Mouse (Mus musculus): ENCODE measurements around the gene Kcns1. TPM values are rescaled to one million over a fixed set of nuclear protein-coding genes. Genes with fewer than 3 reads are reported as not detected.

Gene Kcns1
- polyA plus RNA-seq, 1 experiment = not detected

DNA sequence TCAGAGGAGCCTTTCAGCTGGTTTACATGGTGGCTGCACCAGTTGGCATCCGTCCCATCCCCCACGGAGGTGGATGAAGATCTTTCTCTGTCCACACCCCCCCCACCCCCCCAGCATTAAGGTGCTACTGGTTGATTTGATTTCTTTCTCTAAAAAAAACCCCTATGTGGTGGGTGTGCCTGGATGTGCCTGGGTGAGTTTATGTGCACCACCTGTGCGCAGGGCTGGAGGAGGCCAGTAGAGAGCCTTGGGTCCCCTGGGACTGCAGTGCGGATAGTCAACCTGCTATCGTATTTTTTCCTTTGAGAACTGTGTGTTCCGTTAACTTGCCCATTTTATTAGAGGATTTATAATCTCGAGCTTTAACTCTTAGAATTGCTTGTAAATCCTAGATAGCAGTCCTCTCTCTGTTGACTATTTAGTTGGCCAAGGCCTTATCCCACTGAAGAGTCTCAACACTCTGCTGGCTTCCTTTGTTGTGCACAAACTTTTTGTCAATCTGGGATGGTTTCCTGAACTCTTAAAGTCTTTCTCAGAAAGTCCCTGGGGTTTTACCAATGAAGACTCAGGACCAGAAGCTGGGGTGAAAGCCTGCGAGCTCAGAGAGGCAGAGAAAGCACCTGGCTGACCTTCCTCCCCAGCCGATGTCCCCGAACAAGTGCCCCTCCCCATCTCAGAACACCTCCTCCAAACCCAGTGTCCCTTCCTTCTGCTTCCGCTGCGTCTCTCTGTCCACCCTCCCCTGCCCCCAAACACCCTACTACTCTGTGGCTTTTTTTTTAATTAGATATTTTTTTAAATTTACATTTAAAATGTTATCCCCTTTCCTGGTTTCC, 42.1 kb downstream of the Kcns1 start:
- no peaks in the 10 kb centered on the region for H3K4me1 ChIP-seq (ENCODE audit: control insufficient read depth, insufficient read depth, low read length)
- no peak overlapping the region for H3K27ac ChIP-seq (ENCODE audit: control insufficient read depth, insufficient read depth, low read depth, low read length, poor library complexity)
- WGBS = 84% methylated on average over 12 of the region's 12 CpGs
- H3K4me3 ChIP-seq (replicated peaks; ENCODE audit: control insufficient read depth, low read depth, low read length) = no peak overlapping the region
- no peak for TF ChIP-seq POLR2A (IDR thresholded peaks at IDR 0.05; ENCODE audit: borderline replicate concordance, control insufficient read depth, low read depth, low read length)
- TF ChIP-seq CTCF (IDR thresholded peaks at IDR 0.05; ENCODE audit: control insufficient read depth, insufficient read depth, low read length) = no peak

DNA sequence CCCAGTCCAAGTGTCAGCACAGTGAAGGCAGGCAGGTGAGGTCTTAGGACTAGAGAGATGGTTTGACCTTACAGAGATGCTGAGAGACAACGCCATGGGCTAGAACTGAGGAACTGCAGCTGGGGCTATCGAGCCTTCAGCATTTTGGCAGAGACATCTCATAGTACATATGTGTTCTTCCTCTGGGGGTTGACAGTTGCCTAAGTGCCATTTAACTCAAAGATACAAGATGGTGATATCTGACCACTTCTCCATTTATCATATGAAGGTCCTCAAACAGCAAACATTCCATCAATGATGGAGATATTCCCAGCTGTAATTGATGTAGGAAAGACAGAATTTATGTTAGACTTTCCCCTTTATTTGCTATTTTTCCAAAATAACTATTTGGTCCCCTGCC, 43.6 kb downstream of the Kcns1 start:
- no peak overlapping the region for H3K27ac ChIP-seq (ENCODE audit: control insufficient read depth, insufficient read depth, low read depth, low read length, poor library complexity)
- no peaks in the 10 kb centered on the region for H3K4me1 ChIP-seq (ENCODE audit: control insufficient read depth, insufficient read depth, low read length)
- 62% methylated on average over 2 of the region's 2 CpGs for WGBS
- H3K4me3 ChIP-seq (replicated peaks; ENCODE audit: control insufficient read depth, low read depth, low read length) = no peak overlapping the region
- TF ChIP-seq CTCF (IDR thresholded peaks at IDR 0.05; ENCODE audit: control insufficient read depth, insufficient read depth, low read length) (no peak), POLR2A (IDR thresholded peaks at IDR 0.05; ENCODE audit: borderline replicate concordance, control insufficient read depth, low read depth, low read length) (no peak)

DNA sequence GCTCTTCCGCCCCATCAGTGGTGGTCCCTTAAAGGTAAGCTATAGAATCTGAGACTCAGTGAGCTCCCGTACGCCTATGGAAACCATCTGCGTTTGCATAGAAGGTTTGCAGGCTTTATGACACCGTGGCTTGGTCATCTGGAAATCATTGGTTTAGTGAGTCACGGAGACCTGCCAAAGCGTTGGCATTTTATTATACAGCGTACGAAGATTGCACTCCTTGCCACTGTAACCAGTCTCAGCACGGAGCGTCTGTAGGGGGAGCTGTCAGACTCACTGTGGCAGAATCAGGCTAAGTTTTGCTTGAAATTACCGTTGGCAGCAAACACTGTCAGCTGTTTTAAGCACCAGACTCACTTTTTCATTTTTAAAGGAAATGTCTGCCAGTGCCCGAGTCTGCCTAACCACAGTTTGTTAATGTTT, 44.4 kb downstream of the Kcns1 start:
- no peak overlapping the region for H3K4me3 ChIP-seq (replicated peaks; ENCODE audit: control insufficient read depth, low read depth, low read length)
- no peak overlapping the region for H3K27ac ChIP-seq (ENCODE audit: control insufficient read depth, insufficient read depth, low read depth, low read length, poor library complexity)
- no peaks in the 10 kb centered on the region for H3K4me1 ChIP-seq (ENCODE audit: control insufficient read depth, insufficient read depth, low read length)
- WGBS = 74% methylated on average over 13 of the region's 13 CpGs
- 0 out of 2 replicates have a peak, but pooled peaks have one; percentile 12 for TF ChIP-seq CTCF (IDR thresholded peaks at IDR 0.05; ENCODE audit: control insufficient read depth, insufficient read depth, low read length)
- TF ChIP-seq POLR2A (IDR thresholded peaks at IDR 0.05; ENCODE audit: borderline replicate concordance, control insufficient read depth, low read depth, low read length) = no peak

DNA sequence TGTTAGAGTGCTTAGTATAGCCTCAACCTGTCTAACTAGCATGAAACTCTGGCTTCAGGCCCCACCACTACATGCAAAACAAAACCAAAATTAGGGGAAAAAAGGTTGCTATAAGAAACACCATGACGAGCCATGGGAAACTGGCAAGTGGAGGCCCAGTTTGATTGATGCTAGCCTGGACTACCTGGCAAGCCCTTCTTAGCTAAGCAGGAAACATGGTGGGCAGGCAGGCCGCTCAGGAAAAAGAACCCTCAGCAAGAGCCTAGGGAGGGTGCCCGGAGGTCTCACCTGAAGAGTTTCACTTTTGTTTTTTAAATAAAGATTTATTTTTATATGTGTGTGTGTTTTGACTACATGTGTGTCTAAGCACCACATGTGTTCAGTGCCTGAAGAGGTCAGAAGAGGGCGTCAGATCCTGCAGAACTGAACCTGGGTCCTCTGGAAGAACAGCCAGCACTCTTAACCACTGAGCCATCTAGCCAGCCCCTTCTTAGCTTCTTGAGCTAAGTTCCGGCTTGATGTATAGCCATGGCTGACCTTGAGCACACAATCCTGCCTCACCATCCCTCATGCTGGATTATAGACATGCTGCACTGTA, 47.6 kb downstream of the Kcns1 start:
- TF ChIP-seq CTCF (IDR thresholded peaks at IDR 0.05; ENCODE audit: control insufficient read depth, insufficient read depth, low read length) (no peak), POLR2A (IDR thresholded peaks at IDR 0.05; ENCODE audit: borderline replicate concordance, control insufficient read depth, low read depth, low read length) (no peak)
- Histone ChIP-seq H3K4me1 (ENCODE audit: control insufficient read depth, insufficient read depth, low read length) (no peaks in the 10 kb centered on the region), H3K4me3 (replicated peaks; ENCODE audit: control insufficient read depth, low read depth, low read length) (no peak overlapping the region), H3K27ac (ENCODE audit: control insufficient read depth, insufficient read depth, low read depth, low read length, poor library complexity) (no peak overlapping the region)
- 68% methylated on average over 5 of the region's 5 CpGs for WGBS

DNA sequence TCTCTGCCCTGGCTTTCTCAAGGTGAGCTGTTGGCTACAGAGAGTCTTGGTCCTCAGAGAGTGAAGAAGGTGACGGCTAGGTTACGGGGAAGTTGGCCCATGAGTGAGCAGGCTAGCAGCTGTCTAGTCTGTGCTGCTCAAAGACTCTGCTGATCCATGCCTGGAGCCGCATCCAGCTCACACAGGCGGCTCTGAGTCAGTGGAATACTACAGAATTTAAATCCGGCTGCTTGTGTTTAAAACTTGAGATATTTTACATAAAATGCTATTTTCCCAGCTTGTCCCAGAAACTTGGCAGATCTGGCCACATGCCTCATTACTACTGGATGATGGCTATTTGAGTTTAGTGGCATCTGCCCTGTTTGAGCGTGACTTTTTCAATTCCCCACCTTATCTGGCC, 51.4 kb downstream of the Kcns1 start:
- 90% methylated on average over 6 of the region's 6 CpGs for WGBS
- no peak for TF ChIP-seq POLR2A (IDR thresholded peaks at IDR 0.05; ENCODE audit: borderline replicate concordance, control insufficient read depth, low read depth, low read length)
- TF ChIP-seq CTCF (IDR thresholded peaks at IDR 0.05; ENCODE audit: control insufficient read depth, insufficient read depth, low read length) = no peak
- Histone ChIP-seq H3K4me3 (replicated peaks; ENCODE audit: control insufficient read depth, low read depth, low read length) (no peak overlapping the region), H3K4me1 (ENCODE audit: control insufficient read depth, insufficient read depth, low read length) (no peaks in the 10 kb centered on the region), H3K27ac (ENCODE audit: control insufficient read depth, insufficient read depth, low read depth, low read length, poor library complexity) (no peak overlapping the region)

DNA sequence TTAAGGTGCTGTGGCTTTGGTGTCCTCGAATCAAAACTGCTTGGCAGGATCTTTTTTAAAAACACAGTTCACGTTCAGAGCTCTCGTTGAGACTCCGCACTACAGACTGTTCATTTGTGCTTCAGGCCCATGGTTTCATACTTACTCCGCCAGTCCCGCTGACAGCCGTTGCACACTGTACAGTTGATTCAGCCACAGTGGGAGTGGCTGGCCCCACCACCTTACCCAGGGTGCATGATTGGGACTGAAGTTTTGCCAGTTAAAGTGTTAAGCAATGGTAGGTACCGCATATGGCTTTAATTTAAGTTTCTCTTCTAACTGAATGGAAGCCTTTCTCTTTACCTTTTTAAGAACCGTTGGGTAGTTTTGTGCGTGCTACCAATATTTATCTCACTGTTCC, 55.4 kb downstream of the Kcns1 start:
- Histone ChIP-seq H3K27ac (ENCODE audit: control insufficient read depth, insufficient read depth, low read depth, low read length, poor library complexity) (no peak overlapping the region), H3K4me3 (replicated peaks; ENCODE audit: control insufficient read depth, low read depth, low read length) (no peak overlapping the region), H3K4me1 (ENCODE audit: control insufficient read depth, insufficient read depth, low read length) (no peaks in the 10 kb centered on the region)
- no peak for TF ChIP-seq POLR2A (IDR thresholded peaks at IDR 0.05; ENCODE audit: borderline replicate concordance, control insufficient read depth, low read depth, low read length)
- TF ChIP-seq CTCF (IDR thresholded peaks at IDR 0.05; ENCODE audit: control insufficient read depth, insufficient read depth, low read length) = no peak
- WGBS = 83% methylated on average over 10 of the region's 10 CpGs

DNA sequence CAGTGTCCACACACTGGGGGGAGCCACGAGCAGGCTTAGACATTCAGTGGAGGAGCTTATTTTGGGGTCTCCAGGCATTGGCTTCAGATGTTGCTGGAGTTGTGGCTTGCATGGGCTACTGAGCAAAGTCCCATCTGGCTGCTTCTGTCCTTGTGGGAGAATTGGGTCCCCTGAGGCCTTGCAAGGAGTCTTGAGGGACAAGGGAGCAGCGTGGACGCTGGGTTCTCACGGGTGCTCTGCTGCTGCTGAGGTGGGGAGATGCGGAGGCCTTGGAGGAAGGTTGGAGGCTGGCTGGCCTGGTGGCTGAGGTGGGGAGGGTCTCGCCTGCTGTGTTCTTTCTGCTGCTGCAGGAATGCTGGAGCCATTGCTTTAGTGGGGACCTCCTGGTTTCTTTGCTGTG, 56.9 kb downstream of the Kcns1 start:
- WGBS = 82% methylated on average over 6 of the region's 6 CpGs
- Histone ChIP-seq H3K4me1 (ENCODE audit: control insufficient read depth, insufficient read depth, low read length) (no peaks in the 10 kb centered on the region), H3K4me3 (replicated peaks; ENCODE audit: control insufficient read depth, low read depth, low read length) (no peak overlapping the region), H3K27ac (ENCODE audit: control insufficient read depth, insufficient read depth, low read depth, low read length, poor library complexity) (no peak overlapping the region)
- no peak for TF ChIP-seq POLR2A (IDR thresholded peaks at IDR 0.05; ENCODE audit: borderline replicate concordance, control insufficient read depth, low read depth, low read length)
- no peak for TF ChIP-seq CTCF (IDR thresholded peaks at IDR 0.05; ENCODE audit: control insufficient read depth, insufficient read depth, low read length)

Other genes starting within 250 kb of the Kcns1 start
- gene Ywhab, start 176.2 kb downstream of the Kcns1 start, polyA plus RNA-seq (2011; ENCODE audit: insufficient read depth, insufficient read length, low replicate concordance, missing spikeins) = 38.3 and 61.2 TPM in 2 replicates
- 8.6 and 10.8 TPM in 2 replicates for gene Pabpc1l, start 145.7 kb downstream of the Kcns1 start, polyA plus RNA-seq (2011; ENCODE audit: insufficient read depth, insufficient read length, low replicate concordance, missing spikeins)
- 27.5 and 28.7 TPM in 2 replicates for gene Stk4, start 100.8 kb downstream of the Kcns1 start, polyA plus RNA-seq (2011; ENCODE audit: insufficient read depth, insufficient read length, low replicate concordance, missing spikeins)
- gene Tomm34, start 99.9 kb downstream of the Kcns1 start, polyA plus RNA-seq (2011; ENCODE audit: insufficient read depth, insufficient read length, low replicate concordance, missing spikeins) = 34.6 and 50.9 TPM in 2 replicates
- not detected in 2 replicates for gene Wfdc5, start 11.6 kb upstream of the Kcns1 start, polyA plus RNA-seq (2011; ENCODE audit: insufficient read depth, insufficient read length, low replicate concordance, missing spikeins)
- not detected in 2 replicates for gene Wfdc12, start 19.5 kb upstream of the Kcns1 start, polyA plus RNA-seq (2011; ENCODE audit: insufficient read depth, insufficient read length, low replicate concordance, missing spikeins)
- gene Wfdc15a, start 29.0 kb upstream of the Kcns1 start, polyA plus RNA-seq (2011; ENCODE audit: insufficient read depth, insufficient read length, low replicate concordance, missing spikeins) = not detected in 2 replicates
- 3.2 TPM in 1 of 2 replicates, not detected in the other for gene Wfdc15b, start 50.5 kb upstream of the Kcns1 start, polyA plus RNA-seq (2011; ENCODE audit: insufficient read depth, insufficient read length, low replicate concordance, missing spikeins)
- not detected in 2 replicates for gene Svs2, start 67.4 kb upstream of the Kcns1 start, polyA plus RNA-seq (2011; ENCODE audit: insufficient read depth, insufficient read length, low replicate concordance, missing spikeins)
- not detected in 2 replicates for gene Svs3b, start 85.5 kb upstream of the Kcns1 start, polyA plus RNA-seq (2011; ENCODE audit: insufficient read depth, insufficient read length, low replicate concordance, missing spikeins)
- gene Svs4, start 107.3 kb upstream of the Kcns1 start, polyA plus RNA-seq (2011; ENCODE audit: insufficient read depth, insufficient read length, low replicate concordance, missing spikeins) = not detected in 2 replicates
- gene Svs3a, start 118.2 kb upstream of the Kcns1 start, polyA plus RNA-seq (2011; ENCODE audit: insufficient read depth, insufficient read length, low replicate concordance, missing spikeins) = not detected in 2 replicates
- gene Svs6, start 145.6 kb upstream of the Kcns1 start, polyA plus RNA-seq (2011; ENCODE audit: insufficient read depth, insufficient read length, low replicate concordance, missing spikeins) = not detected in 2 replicates
- not detected in 2 replicates for gene Svs5, start 161.6 kb upstream of the Kcns1 start, polyA plus RNA-seq (2011; ENCODE audit: insufficient read depth, insufficient read length, low replicate concordance, missing spikeins)
- gene Slpi, start 218.0 kb upstream of the Kcns1 start, polyA plus RNA-seq (2011; ENCODE audit: insufficient read depth, insufficient read length, low replicate concordance, missing spikeins) = 48.8 and 108 TPM in 2 replicates
- not detected in 2 replicates for gene Rbpjl, start 232.0 kb upstream of the Kcns1 start, polyA plus RNA-seq (2011; ENCODE audit: insufficient read depth, insufficient read length, low replicate concordance, missing spikeins)
- gene Matn4, start 234.0 kb upstream of the Kcns1 start, polyA plus RNA-seq (2011; ENCODE audit: insufficient read depth, insufficient read length, low replicate concordance, missing spikeins) = 0.86 and 1.2 TPM in 2 replicates